Mouse (Mus musculus) lung, postnatal 4 days (tissue): Measurements from ENCODE around the gene Cdkl2.

Source experiments
- DNase-seq, 2 experiments: peaks; one replicate each; pipeline ENCODE4 v3.0.0; 2021

Gene Cdkl2

GRCm38 (mm10) chr5:91991191-91991937, 52.3 kb downstream of the Cdkl2 start:
- no peak for DNase-seq

DNA sequence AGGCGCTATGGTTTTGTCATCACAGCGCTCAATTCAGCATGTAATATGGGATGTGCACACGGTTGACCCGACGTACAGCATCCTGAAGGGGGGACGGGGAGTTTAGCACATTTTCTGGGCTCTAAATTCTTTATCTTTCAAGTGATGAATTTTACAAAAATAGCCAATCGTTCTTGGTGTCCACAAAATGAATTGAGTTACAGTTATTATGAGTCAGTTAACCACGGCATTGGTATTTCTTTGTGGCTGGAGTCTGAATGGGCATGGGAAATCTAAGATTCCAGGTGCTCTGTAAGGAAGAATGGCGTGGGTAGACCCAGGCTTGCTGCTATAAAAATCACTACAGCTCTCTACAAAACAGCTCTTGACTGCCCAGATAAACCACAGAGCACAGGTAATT, 54.4 kb downstream of the Cdkl2 start:
- no peak for DNase-seq

GRCm38 (mm10) chr5:91987799-91988198, 55.9 kb downstream of the Cdkl2 start:
- DNase-seq, result no peak

DNA sequence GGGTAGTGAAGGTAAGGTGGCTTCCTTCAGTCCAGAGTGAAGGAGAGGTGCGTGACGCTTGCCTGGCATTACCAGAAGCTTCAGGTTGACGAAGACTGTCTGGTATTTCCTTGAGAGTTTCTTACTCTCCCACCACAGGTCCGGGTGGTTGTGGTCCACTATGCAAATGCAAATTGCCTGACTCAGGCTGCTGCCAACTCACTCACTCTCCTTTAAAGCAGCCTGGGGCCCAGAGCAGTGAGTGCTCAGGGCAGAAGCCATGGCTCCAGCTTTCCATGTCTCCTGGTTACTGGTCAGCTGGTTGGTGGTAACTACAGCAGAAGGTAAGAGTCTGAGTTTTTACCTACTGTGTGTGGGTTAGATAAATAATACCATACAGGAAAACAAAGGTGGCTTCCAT, 56.4 kb downstream of the Cdkl2 start, which contains the start of gene Odaph:
Odaph (plus strand) TSS at position 240 of the 400 bp plus-strand sequence.
- no peak for DNase-seq

DNA sequence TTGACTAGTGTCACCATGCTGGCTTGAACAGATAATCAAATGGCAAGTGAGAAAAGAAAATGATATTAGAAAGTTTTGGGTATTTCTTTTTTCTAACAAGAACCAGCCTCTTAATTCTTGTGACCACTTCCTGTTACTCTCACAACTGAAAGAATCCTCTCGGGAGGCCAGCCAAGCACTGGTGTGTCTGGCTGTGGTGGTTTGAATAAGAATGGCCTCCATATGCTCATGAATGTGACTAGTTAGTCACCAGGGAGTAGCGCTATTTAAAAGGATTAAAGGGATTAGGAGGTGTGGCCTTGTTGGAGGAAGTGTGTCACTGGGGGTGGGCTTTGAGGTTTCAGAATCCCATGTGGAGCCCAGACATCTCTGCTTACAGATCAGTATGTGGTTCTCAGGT, 58.0 kb downstream of the Cdkl2 start:
- no peak for DNase-seq

GRCm38 (mm10) chr5:91983490-91983889, 60.2 kb downstream of the Cdkl2 start:
- no peak for DNase-seq

GRCm38 (mm10) chr5:91981176-91981840, 62.4 kb downstream of the Cdkl2 start:
- DNase-seq, result no peak

- no peak for DNase-seq
These were observed 66.3 kb downstream of the Cdkl2 start for GRCm38 (mm10) chr5:91977397-91977770.

- DNase-seq, result no peak
These were observed 66.9 kb downstream of the Cdkl2 start for GRCm38 (mm10) chr5:91976566-91977396.

- no peak for DNase-seq
These were observed 67.9 kb downstream of the Cdkl2 start for GRCm38 (mm10) chr5:91975758-91976157.

DNA sequence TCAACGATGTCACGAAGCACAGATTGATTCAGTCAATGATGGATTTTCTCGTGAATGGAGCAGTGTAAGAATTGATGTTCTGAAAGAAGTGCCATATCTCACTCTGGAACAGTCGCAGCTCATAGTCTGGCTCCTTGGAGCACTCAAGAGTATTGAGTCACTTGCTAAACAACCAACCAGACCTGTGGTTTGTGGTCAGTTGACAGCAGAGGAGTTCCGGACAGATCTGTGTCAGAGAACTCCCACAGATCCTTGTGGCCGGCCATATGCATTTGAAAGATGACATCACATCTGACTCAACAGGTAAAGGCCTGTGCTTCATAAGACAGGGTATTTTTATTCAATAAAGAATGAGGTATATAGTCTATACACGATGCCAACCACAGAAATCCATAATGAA, 69.7 kb downstream of the Cdkl2 start:
- DNase-seq, result no peak

DNA sequence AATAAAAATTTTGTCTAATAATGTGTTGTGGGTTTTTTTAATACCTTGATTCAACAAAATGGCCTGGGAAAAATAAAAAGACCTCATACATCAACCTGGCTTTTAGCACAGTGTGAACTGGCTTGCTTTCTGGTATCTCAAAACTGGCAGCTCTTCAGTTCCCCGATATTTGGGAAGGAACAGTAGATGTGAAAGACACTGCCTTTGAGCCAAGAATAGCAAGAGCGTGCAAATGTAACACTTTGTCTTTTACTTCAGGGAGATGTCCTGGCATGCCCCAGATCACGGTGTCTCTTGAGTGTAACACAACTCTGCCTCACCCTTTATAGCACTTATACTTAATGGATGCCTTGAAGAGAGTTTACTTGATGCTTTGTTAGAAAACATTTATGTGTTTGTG, 71.6 kb downstream of the Cdkl2 start:
- DNase-seq, result no peak

GRCm38 (mm10) chr5:91962639-91963440, 80.8 kb downstream of the Cdkl2 start, which contains the start of gene Rchy1:
Rchy1 (minus strand) TSS chr5:91963068.
- DNase-seq, result peak; percentile 95 to 97

- no peak for DNase-seq
These were observed 81.4 kb downstream of the Cdkl2 start for GRCm38 (mm10) chr5:91962259-91962638.

GRCm38 (mm10) chr5:91961370-91961769, 82.3 kb downstream of the Cdkl2 start:
- peak in 1 of 2 experiments; percentile 12 for DNase-seq

DNA sequence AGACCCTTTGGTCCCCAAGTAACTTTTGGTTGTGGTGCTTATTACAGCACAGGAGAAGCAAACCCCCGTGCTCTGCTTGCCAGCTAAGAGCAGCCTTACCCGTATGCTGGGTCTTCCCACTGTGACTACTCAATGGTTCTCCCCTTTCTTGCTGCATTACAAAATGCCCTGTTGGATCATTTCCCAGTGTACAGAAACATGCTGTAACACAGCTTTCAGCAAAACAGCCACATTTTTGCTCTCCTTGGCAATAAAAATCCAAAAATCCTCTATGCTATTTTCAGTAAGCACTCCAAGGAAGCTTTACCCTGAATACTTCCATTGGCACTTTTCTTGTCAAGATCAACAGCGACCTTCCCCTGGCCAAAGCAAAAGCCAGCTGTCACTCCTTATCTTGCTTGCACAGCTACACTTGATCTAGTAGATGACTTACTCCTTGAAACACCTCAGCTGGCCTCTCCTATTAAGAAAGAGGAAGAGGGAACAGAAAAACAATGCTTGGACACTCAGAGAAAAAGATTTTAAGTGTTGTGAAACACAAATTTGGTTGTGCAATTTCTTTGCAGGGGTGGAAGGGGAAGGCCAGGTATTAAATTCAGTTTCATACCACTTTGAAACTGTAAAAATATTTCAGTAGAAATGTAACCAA, 83.0 kb downstream of the Cdkl2 start:
- peak; percentile 19 to 45 for DNase-seq

DNA sequence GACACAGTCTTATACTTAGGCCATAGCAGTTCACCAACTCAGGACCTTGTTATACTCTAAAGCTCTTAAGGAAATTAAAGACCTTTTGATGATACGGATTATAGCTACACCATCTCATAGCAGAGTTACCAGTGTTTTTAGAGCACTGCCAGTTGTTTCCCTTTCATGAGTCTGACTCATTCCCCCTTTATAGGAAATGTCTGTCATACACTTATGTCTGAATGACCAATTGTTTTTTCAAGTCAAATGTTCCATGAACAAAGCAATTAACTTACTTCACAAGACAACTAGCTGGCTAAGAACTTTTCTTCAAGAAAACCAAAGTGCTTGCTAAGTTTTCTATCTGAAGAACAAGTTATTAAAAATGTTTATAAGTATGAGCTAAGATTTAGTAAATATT, 83.7 kb downstream of the Cdkl2 start:
- no peak for DNase-seq

- no peak for DNase-seq
These were observed 84.6 kb downstream of the Cdkl2 start for GRCm38 (mm10) chr5:91959096-91959495.

DNA sequence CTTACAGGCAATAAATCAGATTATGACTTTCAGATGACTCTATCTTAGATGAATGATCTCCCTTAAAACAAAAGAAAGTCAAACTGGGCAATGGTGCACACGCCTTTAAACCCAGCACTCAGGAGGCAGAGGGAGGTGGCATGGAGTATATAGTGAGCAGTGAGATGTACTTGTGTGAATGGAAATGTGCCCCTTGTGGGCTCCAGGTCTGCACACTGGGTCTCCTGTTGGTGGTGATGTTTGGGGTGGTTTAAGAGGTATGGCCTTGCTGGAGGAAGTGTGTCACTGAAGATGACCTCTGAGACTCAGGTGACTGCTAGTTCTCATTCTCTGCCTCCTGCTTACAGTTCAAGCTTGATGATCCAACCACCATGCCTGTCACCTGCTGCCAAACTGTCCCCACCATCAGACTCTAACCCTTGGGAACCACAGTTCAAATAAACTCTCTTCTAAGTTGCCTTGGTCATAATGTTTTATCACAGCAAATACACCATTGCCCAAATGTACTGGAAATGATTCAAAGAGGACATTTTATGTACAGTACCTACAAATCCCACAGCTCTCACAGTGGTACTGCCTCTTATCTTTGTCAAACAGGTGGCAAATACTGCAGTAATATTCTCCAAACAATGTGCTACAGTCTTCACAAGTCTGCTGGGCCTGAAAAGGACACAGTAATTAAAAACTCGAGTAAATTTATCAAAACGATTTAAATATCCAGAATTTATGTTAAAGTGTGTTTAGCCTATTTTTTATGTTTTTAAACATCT, 86.5 kb downstream of the Cdkl2 start:
- no peak for DNase-seq
